Mouse (Mus musculus) urinary bladder, adult 18-20 months (tissue): ENCODE measurements around the gene Fam131a.

Experiments used
- DNase-seq, 2 experiments: peaks; one replicate each; pipeline ENCODE4 v3.0.0; 2022; ENCODE audit warnings: low spot score in 2 of 2, mixed read lengths in 2 of 2

The Fam131a gene

DNA sequence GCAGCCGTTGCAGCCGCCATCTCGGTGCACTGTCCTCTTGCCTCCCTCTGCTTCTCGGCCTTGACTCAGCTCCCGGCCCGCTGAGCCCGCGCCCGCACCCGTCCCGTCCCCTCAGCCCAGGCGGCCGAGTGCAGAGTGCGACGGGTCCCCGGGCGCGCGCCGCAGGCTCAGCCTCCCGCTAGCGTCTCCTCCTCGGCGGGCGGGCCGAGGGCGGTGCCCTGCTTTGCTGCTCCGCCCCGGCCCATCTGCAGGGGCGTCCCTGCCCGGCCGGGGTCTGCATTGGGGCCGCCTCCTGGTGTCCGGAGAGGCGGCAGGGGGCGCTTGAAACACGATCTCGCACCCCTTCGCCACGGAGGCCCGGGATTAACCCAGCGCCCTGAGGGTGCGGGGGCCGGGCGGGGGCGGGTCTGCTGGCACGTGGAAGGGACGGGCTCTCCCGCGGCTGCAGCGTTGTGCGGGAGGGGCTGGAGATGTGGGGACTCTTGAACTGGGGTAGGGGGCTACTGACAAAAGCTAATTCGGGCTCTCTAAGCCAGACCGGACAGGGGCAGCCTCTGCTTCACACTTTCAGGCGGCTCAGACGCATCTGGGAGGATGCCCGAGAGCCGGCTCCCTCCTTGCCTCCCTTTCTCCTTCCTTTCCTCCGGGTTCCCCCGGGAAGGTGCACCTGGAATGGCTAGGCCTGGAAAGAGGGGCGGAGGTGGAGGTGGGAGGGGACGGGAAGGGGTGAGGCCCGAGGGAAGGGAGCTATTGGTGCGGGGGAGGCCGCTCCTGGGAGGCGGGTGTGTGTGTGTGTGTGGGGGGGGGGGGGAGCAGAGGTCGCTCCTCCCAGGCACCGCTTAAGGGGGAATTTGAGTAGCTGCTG is 23.2 kb downstream of the Fam131a start:
- peak; percentile 68 to 84 for DNase-seq

- no peak for DNase-seq
Measured at GRCm38 (mm10) chr16:20716841-20717180, 23.8 kb downstream of the Fam131a start.

- peak; percentile 96 to 98 for DNase-seq
Measured at GRCm38 (mm10) chr16:20717181-20717977, 24.3 kb downstream of the Fam131a start, which contains the start of the genes Polr2h and Clcn2. TSS of gene Polr2h (plus strand) at chr16:20717665. TSS of gene Clcn2 (minus strand) at chr16:20717746.

DNA sequence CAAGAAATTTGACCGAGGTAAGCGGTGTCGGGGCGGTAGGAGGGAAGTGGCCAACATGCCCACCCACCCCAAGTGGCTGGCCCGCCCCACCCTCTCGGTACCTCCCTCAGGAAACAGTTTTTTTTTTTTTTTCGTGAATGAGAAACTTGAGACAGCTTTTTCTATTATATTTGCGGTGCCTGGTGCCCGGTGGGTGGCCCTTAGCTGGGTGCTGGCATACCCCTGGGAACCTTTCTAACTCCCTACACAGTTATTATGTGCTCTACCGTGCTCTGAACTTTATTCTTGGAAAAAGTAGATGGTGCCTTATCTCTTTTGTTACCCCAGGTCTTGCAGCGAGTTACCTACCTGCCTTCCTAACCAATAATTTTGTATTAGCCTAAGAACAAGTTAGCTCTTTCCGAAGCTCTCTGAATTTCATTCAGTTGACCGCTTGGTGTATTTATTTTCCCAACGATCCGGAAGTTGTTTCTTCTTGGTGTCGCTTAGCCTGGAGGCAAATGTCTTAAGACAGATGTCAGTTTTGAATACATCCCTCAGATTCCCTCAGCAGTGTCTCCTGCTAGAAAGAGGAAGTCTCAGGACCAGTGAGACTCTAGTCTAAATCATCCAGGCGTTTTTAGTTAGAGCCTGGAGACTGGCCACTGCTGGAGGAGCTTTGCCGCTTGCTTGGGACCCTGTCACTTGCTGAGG is 25.1 kb downstream of the Fam131a start:
- no peak for DNase-seq

- DNase-seq = no peak
Measured at GRCm38 (mm10) chr16:20721808-20722207, 28.8 kb downstream of the Fam131a start.

GRCm38 (mm10) chr16:20722736-20723135 is 29.7 kb downstream of the Fam131a start:
- DNase-seq = no peak

DNA sequence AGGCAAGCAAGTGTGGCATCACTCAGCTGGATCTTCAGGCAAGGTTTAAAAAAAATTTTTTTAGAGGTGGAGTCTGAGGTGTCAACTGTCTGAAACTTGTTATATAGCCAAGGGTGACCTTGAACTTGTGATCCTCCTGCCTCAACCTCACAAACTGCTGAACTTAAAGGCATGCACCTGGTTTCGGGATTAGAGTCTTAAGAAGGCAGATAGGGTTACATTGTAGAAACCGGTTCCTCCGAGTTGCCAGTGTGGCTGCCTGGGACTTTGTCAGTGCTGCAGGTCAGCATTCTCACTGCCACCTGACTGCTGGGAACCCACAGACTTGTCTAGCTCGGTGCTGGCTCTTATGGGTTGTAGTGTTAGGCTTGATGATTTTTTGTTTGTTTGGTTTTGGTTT is 30.2 kb downstream of the Fam131a start:
- DNase-seq = no peak

DNA sequence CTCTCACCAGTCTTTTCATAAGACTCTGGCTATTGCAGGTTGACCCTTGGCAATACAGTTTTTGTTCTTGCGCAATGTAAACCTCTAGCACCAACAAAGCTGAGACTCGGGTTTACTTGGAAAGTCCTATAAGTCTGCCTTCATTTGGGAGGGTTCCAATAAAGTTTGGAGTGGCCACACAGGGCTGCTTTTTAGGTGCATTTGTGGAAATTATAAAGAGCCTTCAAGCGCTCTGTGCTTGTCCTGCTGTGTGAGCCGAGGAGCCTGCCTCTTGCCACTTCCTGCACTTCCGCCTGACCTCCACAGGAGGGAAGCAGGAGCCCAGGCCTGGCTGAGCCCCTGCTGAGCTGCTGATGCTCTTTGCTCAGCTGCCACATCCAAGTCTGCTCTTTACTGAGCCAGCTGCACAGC is 31.3 kb downstream of the Fam131a start:
- peak; percentile 22 to 52 for DNase-seq

DNA sequence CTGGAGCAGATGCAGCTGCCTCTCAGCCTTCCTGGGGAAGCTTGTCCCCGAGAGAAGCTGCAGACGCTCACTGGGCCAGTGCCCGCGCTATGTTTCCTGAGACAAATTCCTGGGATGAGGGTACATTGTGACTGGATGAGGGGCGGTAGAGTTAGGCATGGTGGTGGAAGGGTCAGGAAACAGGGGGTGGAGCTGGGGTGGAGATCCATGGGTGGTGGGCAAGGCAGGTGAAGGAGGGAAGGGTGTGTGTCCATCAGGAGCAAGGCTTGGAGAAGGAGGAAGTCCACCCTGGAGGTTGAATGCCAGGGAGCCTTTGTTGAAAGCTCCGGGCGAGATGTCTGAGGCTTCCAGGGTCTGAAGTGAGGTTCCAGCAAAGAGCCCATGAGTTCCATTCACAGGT is 32.3 kb downstream of the Fam131a start:
- DNase-seq = no peak

DNA sequence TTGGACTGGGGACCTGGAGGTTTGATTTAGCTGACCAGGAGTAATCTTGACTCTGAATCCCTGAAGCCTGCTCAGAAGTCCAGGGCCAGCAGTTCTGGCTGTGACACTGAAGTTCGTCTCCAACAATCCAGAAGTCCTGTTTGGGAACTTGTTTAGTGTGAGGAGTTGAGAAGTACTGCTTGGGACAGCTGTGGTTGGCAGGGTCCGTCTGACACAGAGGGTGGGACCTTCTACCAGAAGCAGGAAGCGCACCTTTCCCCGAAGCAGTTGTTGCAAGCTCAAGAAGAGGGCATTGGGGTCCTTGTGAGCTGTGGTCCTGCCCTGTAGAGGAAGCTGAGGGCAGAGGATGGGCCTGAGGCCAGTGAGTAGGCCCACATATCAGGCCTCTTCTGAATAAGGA is 32.7 kb downstream of the Fam131a start:
- no peak for DNase-seq

GRCm38 (mm10) chr16:20726384-20726783 is 33.3 kb downstream of the Fam131a start:
- no peak for DNase-seq

- no peak for DNase-seq
Measured at GRCm38 (mm10) chr16:20730293-20730711, 37.3 kb downstream of the Fam131a start.

GRCm38 (mm10) chr16:20731688-20732087 is 38.6 kb downstream of the Fam131a start:
- no peak for DNase-seq

DNA sequence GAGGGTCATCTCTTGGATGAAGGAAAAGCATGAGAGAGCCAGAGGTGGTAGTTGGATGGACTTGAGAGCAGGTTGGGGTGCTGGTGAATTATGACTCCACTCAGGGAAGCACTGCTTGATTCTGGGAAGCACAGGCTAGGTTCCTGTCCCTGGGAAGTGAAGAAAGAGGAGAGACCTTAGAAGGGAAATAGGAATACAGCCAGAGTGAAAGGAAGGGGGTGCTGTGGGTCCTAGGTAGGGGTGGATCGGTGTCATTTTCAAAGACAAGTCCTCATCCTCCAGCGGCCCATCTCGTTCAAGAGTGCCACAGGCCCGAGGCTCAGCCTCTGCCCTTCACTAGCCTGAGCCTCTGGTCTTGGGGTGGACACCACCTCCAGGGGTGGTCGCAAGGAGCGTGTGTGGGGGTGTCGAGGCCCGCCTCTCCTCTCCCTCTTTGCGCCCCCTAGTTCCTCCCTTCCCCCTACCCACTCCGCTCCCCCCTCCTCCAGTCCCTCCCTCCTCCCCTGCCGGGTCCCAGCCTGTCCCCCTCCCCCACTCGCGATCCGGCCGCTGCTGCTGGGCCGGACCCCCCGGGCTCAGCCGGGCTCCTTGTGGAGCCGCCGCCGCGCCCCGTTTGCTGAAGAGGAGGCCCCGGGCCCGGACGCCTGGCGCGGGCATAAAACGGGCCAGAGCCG is 39.3 kb downstream of the Fam131a start:
- DNase-seq = no peak

DNA sequence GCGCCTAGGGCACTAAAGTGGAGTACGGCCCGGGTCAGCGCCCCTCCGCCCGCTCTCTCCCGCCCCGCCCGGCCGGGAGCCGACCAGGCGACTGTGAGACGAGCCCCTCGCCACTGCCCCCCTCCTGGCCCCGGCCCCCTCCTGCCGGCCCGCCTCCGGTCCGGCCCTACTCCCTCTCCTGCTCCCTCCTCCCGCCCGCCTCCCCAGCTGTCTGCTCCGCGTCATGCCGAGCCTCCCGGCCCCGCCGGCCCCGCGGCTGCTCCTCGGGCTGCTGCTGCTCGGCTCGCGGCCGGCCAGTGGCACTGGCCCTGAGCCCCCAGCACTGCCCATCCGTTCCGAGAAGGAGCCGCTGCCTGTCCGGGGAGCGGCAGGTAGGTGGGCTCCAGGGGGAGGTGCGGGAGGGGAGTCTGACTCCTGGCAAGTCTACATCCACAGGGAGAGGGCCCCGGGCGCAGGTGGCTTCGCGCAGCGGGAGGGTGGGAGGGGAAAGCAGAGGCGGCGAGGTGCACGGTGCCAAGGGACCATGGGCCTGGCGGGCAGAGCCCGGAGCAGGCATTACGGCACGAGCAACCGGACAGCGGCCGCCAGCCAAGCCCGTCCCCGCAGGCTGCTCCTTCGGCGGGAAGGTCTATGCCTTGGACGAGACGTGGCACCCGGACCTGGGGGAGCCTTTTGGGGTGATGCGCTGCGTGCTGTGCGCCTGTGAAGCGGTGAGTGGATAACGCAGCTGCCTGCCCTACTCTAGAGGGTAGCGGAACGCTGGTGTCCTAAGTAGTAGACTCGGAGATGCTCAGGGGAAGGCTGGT is 40.1 kb downstream of the Fam131a start, which contains the start of gene Chrd:
Gene Chrd, plus strand, starts transcription at position 203 of the 806 bp plus-strand sequence.
- peak; percentile 50 to 62 for DNase-seq

DNA sequence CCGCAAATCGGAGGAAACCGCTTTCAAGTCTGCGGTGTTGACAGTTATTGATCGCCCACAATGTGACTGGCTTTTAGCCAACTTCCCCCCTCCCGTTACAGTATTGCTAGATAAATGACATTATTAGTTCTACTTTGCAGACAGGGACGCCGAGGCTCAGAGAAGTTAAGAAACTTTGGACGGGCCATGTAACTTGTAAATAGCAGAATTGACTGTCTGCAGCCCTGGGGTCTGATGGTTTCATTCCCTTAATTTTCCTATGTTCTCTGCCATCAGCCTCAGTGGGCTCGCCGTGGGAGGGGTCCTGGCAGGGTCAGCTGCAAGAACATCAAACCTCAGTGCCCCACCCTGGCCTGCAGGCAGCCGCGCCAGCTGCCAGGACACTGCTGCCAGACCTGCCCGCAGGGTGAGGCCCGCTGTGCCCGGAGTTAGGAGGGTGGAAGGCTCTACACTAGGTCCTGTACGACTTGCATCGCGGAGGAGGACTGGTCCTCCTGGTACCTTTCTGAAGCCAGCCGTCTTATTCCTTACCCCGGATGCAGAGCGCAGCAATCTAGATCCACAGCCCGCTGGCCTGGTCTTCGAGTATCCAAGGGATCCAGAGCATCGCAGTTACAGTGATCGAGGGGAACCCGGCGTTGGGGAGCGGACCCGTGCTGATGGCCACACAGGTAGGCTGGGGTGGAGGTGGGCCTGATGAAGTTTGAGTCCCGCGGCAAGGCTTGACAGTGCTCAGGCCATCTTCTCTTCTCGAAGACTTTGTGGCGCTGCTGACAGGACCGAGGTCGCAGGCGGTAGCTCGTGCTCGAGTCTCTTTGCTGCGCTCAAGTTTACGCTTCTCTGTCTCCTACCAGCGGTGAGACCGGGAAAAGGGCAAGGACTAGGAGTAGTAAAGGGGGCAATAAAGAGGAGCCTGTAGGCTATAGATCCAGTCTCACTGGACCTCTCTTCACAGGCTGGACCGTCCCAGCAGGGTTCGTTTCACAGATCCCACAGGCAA is 41.0 kb downstream of the Fam131a start, which contains the start of gene Thpo:
Gene Thpo, minus strand, starts transcription at position 781 of the 1,000 bp plus-strand sequence.
- no peak for DNase-seq

DNA sequence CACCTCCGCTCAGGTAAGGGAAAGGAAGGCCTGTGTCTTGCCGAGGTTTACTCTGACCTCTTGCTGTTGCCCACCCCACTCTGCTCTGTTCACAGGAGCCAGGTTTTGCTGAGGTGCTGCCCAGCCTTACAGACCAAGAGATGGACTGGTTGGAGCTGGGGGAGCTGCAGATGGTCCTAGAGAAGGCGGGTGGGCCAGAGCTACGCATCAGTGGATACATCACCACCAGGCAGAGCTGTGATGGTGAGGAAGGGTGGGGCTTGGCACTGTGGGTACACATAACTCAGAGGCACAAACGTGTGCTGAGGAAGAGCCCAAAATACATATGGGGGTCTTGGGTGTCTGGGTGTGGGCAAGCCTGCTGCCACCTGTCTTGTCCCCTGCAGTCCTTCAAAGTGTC is 42.6 kb downstream of the Fam131a start:
- DNase-seq = no peak

DNA sequence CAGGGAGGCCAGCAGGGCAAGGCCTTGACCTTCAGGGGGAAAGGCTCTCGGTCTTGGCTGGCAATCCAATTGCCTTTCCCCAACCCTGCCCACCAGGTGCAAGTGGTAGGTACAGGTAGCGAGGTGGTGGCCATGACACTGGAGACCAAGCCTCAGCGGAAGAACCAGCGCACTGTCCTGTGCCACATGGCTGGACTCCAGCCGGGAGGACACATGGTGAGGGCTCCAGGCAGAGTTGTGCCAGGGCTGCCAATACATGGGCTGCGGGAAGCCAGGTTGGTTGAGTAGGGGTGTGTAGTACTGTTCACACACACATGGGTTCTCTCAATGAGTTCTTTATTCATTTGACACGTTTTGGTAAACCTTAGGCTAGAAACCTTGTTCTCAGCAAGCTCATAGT is 43.1 kb downstream of the Fam131a start:
- DNase-seq = no peak

DNA sequence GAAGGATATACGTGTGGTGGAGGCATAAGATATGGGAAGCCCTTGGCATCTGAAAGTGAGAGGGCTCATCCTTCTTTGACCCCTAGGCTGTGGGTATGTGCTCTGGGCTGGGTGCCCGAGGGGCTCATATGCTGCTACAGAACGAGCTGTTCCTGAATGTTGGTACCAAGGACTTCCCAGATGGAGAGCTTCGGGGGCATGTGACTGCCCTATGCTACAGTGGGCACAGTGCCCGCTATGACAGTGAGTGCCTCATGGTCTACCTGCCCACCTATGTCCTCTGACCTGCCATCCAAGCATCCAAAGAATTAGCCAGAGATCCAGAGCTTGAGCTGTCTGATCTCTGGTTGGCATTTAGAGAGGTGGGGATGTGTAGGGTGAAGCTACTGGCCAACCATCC is 43.8 kb downstream of the Fam131a start:
- DNase-seq = no peak
